Mouse (Mus musculus) liver, postnatal 0 days (tissue): ENCODE results near the gene Bdnf. TPM values are rescaled to one million over a fixed set of nuclear protein-coding genes. Genes with fewer than 3 reads are reported as not detected.

Experiments used
- ATAC-seq: fragments of 200-750 bp; cut with Nextera tagmentation; 2 replicates; pipeline ENCODE4 v1.8.0; 2017; ENCODE audit warnings: mild to moderate bottlenecking, moderate library complexity
- DNase-seq: peaks from one replicate; pipeline ENCODE4 v3.0.0-alpha.2; 2016
- H3K27ac ChIP-seq: fragments of 300-500 bp; sonication (generic); 2 replicates; pipeline ENCODE4 v1.5.1; 2014; ENCODE audit warnings: antibody characterized with exemption, moderate library complexity, mild to moderate bottlenecking, low read depth
- H3K27me3 ChIP-seq: fragments of 300-500 bp; sonication (generic); 2 replicates; pipeline ENCODE4 v1.6.1; 2014; ENCODE audit warnings: low read length, control low read depth, mixed read lengths; ENCODE audit not compliant: insufficient read depth
- H3K36me3 ChIP-seq: fragments of 300-500 bp; sonication (generic); replicated peaks from 2 replicates; pipeline ENCODE4 v1.6.1; 2014; ENCODE audit warnings: mild to moderate bottlenecking, control low read depth, low read length, moderate library complexity, mixed read lengths; ENCODE audit not compliant: insufficient read depth
- H3K4me1 ChIP-seq: fragments of 300-500 bp; sonication (generic); 2 replicates; pipeline ENCODE4 v1.6.1; 2014; ENCODE audit warnings: antibody characterized with exemption, mild to moderate bottlenecking, control low read depth; ENCODE audit not compliant: insufficient read depth
- H3K4me2 ChIP-seq: fragments of 300-500 bp; sonication (generic); 2 replicates; pipeline ENCODE4 v1.6.1; 2014; ENCODE audit warnings: low read depth, mild to moderate bottlenecking, low read length, moderate library complexity, mixed read lengths
- H3K4me3 ChIP-seq: fragments of 300-500 bp; sonication (generic); 2 replicates; pipeline ENCODE4 v1.5.1; 2014; ENCODE audit warnings: low read depth, low read length
- H3K9ac ChIP-seq: fragments of 300-500 bp; sonication (generic); replicated peaks from 2 replicates; pipeline ENCODE4 v1.6.1; 2014; ENCODE audit warnings: mild to moderate bottlenecking, moderate library complexity
- H3K9me3 ChIP-seq: fragments of 300-500 bp; sonication (generic); 2 replicates; pipeline ENCODE4 v1.6.1; 2016; ENCODE audit warnings: mild to moderate bottlenecking, control low read depth, low read length, mixed read lengths
- CTCF ChIP-seq: sonication (generic); IDR thresholded peaks from 2 replicates; pipeline ENCODE4 v1.5.1; 2016; ENCODE audit warnings: antibody characterized with exemption, low read depth
- EP300 ChIP-seq: IDR thresholded peaks from 2 replicates; pipeline ENCODE4 v1.6.1; 2016; ENCODE audit warnings: antibody characterized with exemption, low read depth, mild to moderate bottlenecking
- WGBS: fragments of 180-500 bp; shearing (Covaris S2); extraction: QIAGEN DNeasy Blood & Tissue Kit; methylation state at CpG from one replicate; pipeline ENCODE4 v1.1.7; 2014; ENCODE audit not compliant: insufficient replicate concordance; 5-methylcytosine and 5-hydroxymethylcytosine counted together
- polyA plus RNA-seq: library from polyadenylated mRNA; unstranded; fragments of >200 nt; fragmentation: Nextera tagmentation; extraction: Ambion mirVana; gene quantifications from 2 replicates; pipeline ENCODE4 v1.2.1, GENCODE M21; 2015

Gene Bdnf
- polyA plus RNA-seq = 0.12 TPM in 2 replicates

- WGBS = 5% methylated on average over 15 of the region's 15 CpGs
- H3K9ac ChIP-seq = no peak within 1 kb of the TSS
- no peaks in the 10 kb centered on the region for H3K36me3 ChIP-seq
- peak within 1 kb of the TSS; percentile 29; the same call in 1 of the 2 replicates for H3K4me2 ChIP-seq
- ATAC-seq = no peak
- no peaks in the 10 kb centered on the region for H3K9me3 ChIP-seq
- no peak for DNase-seq
- H3K27ac ChIP-seq = no peak within 1 kb of the TSS
- no peak within 1 kb of the TSS for H3K4me3 ChIP-seq
- H3K27me3 ChIP-seq = peaks cover 53% of the 10 kb centered on the region
- H3K4me1 ChIP-seq = peaks cover 3% of the 10 kb centered on the region; the same call in 1 of the 2 replicates
- TF ChIP-seq CTCF (no peak), EP300 (no peak)
Measured at GRCm38 (mm10) chr2:109674532-109674931, at the start of gene Bdnf. Gene Bdnf, plus strand, starts transcription at chr2:109674700.

- DNase-seq (no peak), ATAC-seq (no peak)
- WGBS = 56% methylated on average over 6 of the region's 6 CpGs
- Histone ChIP-seq H3K9ac (no peak overlapping the region), H3K4me2 (no peak overlapping the region), H3K27me3 (no peaks in the 10 kb centered on the region), H3K9me3 (no peaks in the 10 kb centered on the region), H3K4me3 (no peak overlapping the region), H3K27ac (no peak overlapping the region), H3K4me1 (no peaks in the 10 kb centered on the region), H3K36me3 (no peaks in the 10 kb centered on the region)
- TF ChIP-seq EP300 (no peak), CTCF (no peak)
Measured at GRCm38 (mm10) chr2:109626864-109627263, 47.6 kb upstream of the Bdnf start.

- peaks cover 3% of the 10 kb centered on the region; the same call in 1 of the 2 replicates for H3K4me1 ChIP-seq
- H3K27me3 ChIP-seq = peaks cover 53% of the 10 kb centered on the region
- no peak for TF ChIP-seq CTCF
- no peak for TF ChIP-seq EP300
- no peaks in the 10 kb centered on the region for H3K36me3 ChIP-seq
- no peak for DNase-seq
- peak overlapping the region; percentile 29; the same call in 1 of the 2 replicates for H3K4me2 ChIP-seq
- no peaks in the 10 kb centered on the region for H3K9me3 ChIP-seq
- 2% methylated on average over 48 of the region's 48 CpGs for WGBS
- no peak overlapping the region for H3K9ac ChIP-seq
- H3K27ac ChIP-seq = no peak overlapping the region
- no peak overlapping the region for H3K4me3 ChIP-seq
- no peak for ATAC-seq
Measured at GRCm38 (mm10) chr2:109673509-109674455, 718 bp upstream of the Bdnf start.

DNA sequence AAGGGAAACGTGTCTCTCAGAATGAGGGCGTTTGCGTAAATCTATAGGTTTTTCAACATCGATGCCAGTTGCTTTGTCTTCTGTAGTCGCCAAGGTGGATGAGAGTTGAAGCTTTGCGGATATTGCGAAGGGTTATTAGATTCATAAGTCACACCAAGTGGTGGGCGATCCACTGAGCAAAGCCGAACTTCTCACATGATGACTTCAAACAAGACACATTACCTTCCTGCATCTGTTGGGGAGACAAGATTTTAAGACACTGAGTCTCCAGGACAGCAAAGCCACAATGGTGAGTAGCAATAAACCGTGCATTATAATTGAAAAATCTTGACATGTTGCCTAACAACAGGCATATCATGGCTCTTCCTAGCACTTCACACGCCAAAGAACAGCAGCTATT, 551 bp downstream of the Bdnf start:
- Histone ChIP-seq H3K4me2 (no peak overlapping the region), H3K4me3 (no peak overlapping the region), H3K27me3 (peaks cover 53% of the 10 kb centered on the region), H3K9me3 (no peaks in the 10 kb centered on the region), H3K27ac (no peak overlapping the region), H3K36me3 (no peaks in the 10 kb centered on the region), H3K4me1 (peaks cover 3% of the 10 kb centered on the region; the same call in 1 of the 2 replicates), H3K9ac (no peak overlapping the region)
- TF ChIP-seq CTCF = no peak
- no peak for TF ChIP-seq EP300
- DNase-seq = no peak
- 9% methylated on average over 11 of the region's 11 CpGs for WGBS
- no peak for ATAC-seq

DNA sequence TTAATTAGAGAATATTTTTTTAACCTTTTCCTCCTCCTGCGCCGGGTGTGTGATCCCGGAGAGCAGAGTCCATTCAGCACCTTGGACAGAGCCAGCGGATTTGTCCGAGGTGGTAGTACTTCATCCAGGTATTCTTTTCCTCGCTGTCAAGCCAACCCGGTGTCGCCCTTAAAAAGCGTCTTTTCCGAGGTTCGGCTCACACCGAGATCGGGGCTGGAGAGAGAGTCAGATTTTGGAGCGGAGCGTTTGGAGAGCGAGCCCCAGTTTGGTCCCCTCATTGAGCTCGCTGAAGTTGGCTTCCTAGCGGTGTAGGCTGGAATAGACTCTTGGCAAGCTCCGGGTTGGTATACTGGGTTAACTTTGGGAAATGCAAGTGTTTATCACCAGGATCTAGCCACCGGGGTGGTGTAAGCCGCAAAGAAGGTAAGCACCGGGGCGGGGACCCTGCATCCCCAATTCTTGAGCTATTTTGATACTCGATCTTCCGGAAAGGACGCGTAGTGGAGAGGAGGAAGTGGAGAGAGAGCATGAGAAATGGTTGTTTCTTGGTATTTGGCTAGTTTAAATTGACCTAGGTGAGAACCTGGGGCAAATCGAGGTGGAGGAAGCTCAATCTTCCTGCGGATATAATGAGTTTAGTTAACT, 1.6 kb downstream of the Bdnf start:
- peak; percentile 66 for DNase-seq
- Histone ChIP-seq H3K27ac (no peak overlapping the region), H3K9me3 (no peaks in the 10 kb centered on the region), H3K36me3 (no peaks in the 10 kb centered on the region), H3K27me3 (peaks cover 53% of the 10 kb centered on the region), H3K4me2 (no peak overlapping the region), H3K4me3 (no peak overlapping the region), H3K4me1 (peaks cover 3% of the 10 kb centered on the region; the same call in 1 of the 2 replicates), H3K9ac (no peak overlapping the region)
- no peak for ATAC-seq
- no peak for TF ChIP-seq CTCF
- no peak for TF ChIP-seq EP300
- 3% methylated on average over 29 of the region's 29 CpGs for WGBS

DNA sequence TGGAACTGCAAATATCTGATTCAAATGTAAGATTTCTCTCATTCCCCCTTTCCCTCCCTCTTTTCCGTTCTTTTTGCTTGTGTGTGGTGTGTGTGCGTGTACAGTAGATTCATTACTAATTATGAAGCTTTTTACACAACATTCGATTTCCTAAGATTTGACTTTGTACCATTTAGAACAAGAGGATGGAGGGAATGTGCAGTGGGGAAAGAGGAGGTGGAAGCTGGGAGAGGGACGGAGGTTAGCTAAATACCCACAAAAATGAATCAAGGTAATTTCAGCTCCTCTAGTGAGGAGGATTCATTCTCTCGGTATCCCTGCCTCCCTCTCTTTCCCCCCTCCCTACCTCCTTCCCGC, 2.1 kb downstream of the Bdnf start:
- ATAC-seq (no peak), DNase-seq (no peak)
- no peak overlapping the region for H3K9ac ChIP-seq
- no peak overlapping the region for H3K27ac ChIP-seq
- H3K36me3 ChIP-seq = no peaks in the 10 kb centered on the region
- H3K4me3 ChIP-seq = no peak overlapping the region
- 6% methylated on average over 5 of the region's 6 CpGs for WGBS
- no peak for TF ChIP-seq EP300
- no peak for TF ChIP-seq CTCF
- H3K4me2 ChIP-seq = no peak overlapping the region
- H3K9me3 ChIP-seq = no peaks in the 10 kb centered on the region
- peaks cover 53% of the 10 kb centered on the region for H3K27me3 ChIP-seq
- H3K4me1 ChIP-seq = peaks cover 3% of the 10 kb centered on the region; the same call in 1 of the 2 replicates
